Mouse (Mus musculus): ENCODE results near the gene Il6.
"Not testable (repeated sequence)": the region's sequence is repeated elsewhere in the genome, so short reads cannot be mapped to it uniquely, and the experiment has no call there.

Gene Il6

GRCm38 (mm10) chr5:30012726-30013503 is at the start of gene Il6:
Gene Il6, plus strand, starts transcription at chr5:30013114.
- DNase-seq (ENCODE audit: low spot score): peak; percentile 72

GRCm38 (mm10) chr5:29963488-29963887 is 49.4 kb upstream of the Il6 start:
- no peak for DNase-seq (ENCODE audit: low spot score)

GRCm38 (mm10) chr5:29970212-29970611 is 42.7 kb upstream of the Il6 start:
- no peak for DNase-seq (ENCODE audit: low spot score)

DNA sequence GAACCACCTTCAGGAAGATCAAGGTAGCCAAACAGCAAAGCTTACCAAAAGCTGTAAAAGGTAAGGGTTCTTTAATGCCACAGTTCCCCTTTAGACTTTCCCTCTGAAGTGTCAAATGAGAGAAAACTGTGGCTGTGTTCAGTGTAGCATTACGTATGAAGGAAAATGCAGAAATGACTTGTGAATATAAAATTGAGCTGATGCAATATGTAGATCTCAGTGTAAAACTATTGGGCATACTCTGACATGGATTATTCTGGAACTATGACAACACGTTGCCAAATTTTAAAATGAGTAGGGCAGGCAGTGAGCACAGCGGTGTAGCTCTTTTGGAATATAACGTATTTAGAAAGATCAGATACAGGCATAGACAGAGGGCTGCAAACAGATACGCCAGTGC is 40.1 kb upstream of the Il6 start:
- no peak for DNase-seq (ENCODE audit: low spot score)

DNA sequence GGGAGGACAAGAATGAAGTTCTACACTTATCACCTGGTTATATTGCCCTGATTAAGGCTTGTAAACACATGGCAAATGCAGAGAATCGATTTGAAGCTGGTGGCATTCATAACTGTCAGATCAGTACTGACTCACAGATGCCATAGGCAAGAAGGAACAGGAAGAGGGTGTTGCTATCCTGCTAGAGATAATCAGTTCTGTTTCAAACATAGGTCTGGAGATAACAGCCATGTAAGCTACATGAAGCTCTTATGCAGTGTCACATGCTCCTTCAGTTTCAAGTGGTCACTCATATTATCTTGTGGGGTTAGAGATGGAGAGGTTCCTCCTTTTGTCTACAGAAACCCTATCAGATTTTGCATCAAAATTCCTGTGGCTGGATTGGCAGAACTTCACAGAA is 39.4 kb upstream of the Il6 start:
- DNase-seq (ENCODE audit: low spot score): no peak

DNA sequence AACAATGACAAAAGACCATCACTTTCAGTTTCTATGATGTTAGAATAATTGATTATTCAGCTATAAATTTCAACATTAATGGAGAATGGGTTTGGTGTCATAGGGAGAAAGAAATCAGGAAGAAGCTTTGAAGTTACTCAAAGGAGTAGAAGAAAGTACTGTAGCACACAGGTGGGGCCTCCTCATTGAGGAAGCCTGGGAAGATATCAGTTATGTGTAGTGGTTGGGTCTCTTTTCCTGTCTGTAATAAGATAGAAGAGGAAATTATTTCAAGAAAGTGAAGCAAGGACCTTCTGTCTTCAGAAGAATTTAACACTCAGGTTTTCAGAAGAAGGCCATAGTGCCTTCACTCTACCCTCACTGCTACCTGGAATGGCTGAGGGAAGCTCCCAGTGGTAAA is 38.8 kb upstream of the Il6 start:
- no peak for DNase-seq (ENCODE audit: low spot score)

DNA sequence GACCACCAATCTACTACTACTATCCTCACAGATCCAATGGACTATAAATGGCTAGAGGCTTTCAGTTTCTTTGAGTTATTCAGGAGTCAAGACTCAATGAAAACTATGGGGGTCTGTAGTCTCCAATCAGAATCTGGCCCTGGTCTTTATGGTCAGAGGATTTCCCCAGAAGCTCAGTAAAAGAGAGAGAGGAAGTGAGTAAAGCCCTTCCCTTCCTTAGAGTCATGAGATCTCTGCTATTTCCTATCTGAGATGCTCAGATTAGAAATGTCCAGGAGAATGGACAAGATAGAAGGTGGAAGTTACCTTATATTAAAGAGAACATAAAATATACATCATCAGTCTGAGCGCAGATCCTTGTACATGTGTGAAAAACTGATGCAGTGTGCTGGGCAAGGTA is 19.3 kb upstream of the Il6 start:
- no peak for DNase-seq (ENCODE audit: low spot score)

GRCm38 (mm10) chr5:29994344-29994743 is 18.6 kb upstream of the Il6 start:
- no peak for DNase-seq (ENCODE audit: low spot score)

DNA sequence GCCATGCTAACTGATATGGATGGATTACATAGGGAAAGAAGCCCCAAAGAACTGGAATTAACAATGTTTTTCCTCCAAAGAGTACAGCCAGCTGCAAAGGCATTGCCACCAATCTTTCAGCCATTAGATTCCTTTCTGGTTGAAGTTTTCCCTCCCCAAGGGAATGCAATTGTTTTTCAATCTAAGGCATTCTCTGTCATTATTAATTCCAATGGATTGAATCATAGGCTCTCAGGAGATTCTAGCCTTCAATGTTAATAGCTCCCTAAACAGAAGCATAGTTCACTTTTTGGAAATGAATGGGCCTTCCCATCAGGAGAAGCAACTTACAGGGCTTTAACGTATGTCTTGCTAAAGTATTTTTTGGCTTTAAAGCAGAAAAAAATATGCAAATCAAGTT is 15.6 kb upstream of the Il6 start:
- no peak for DNase-seq (ENCODE audit: low spot score)

DNA sequence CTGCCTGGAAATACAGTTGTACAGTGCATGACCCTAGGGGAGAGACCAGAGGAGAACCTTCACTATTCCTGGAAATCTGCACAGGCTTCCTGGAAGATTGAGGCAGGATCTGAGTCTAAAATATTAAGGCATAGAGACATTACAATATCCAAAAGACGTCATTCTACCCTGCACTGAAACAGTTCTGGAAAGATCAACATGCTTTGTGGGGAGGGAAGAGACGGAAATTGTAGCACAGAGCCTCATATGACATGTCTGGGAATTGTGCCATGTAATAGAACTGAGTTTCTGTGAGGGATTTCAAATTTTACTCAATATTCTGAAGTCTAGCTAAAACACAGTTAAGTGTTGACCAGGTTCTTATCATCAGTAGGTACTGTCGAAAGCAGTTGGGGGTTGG is 12.0 kb upstream of the Il6 start:
- no peak for DNase-seq (ENCODE audit: low spot score)

DNA sequence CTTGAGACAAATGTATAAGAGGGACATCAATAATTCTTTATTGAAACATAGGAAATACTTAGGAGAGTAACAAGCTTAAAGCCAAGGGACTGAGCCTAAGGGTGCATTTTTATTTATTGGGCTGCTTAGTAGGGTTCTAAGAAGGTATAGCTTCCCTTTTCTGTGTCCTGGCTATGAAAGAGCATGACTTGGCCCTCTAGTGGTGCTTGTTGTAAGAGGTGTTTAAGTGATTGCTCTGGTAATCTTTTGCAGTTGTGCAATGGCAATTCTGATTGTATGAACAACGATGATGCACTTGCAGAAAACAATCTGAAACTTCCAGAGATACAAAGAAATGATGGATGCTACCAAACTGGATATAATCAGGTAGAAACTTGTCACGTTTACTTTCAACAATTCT is 1.7 kb downstream of the Il6 start:
- no peak for DNase-seq (ENCODE audit: low spot score)

- DNase-seq (ENCODE audit: low spot score): not testable (repeated sequence)
These were observed 22.9 kb downstream of the Il6 start for GRCm38 (mm10) chr5:30035862-30036261.

- DNase-seq (ENCODE audit: low spot score): not testable (repeated sequence)
These were observed 24.2 kb downstream of the Il6 start for GRCm38 (mm10) chr5:30037111-30037510.

GRCm38 (mm10) chr5:30039324-30039723 is 26.4 kb downstream of the Il6 start:
- DNase-seq (ENCODE audit: low spot score): not testable (repeated sequence)

DNA sequence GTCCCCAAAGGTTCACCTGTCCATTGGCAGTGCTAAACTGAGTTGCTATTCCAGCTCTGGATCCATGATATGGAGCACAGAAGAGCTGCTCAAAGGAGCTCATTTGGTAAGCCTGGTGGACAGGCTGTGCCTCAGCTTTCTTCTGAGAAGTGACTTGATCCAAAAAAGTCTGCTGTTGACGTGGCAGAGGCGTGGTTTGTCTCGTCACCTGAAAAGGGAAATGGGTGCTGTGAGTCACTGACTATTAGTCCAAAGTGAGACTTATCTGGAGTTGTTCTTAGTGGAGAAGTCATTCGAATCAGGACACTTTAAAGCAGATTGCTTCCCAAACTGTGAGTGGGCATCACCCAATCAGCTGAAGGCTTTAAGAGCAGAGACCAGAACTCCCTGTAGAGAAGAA is 26.9 kb downstream of the Il6 start:
- not testable (repeated sequence) for DNase-seq (ENCODE audit: low spot score)

- no peak for DNase-seq (ENCODE audit: low spot score)
These were observed 45.4 kb downstream of the Il6 start for GRCm38 (mm10) chr5:30058216-30058731.

- not testable (repeated sequence) for DNase-seq (ENCODE audit: low spot score)
These were observed 46.7 kb downstream of the Il6 start for GRCm38 (mm10) chr5:30059607-30060006.

DNA sequence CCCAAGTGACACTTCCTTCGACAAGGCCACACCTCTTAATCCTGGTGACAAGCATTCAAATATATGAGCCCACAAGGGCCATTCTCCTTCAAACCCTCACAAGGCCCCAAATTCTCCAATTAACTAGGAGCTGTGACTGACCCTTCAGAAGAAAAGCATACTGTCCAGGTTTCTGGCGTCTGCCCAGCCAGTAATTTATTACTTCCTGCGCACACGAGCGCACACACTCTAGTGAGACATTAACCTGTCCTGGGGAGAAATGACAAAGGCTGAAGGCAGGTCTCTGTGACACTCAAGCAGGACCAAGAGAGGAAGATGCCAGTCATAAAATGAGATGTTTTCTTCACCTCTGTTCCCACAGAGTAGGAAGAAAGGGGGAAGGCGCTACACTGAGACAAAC is 54.8 kb downstream of the Il6 start:
- DNase-seq (ENCODE audit: low spot score): no peak

Measured in testis, postnatal 14 days (tissue).